Mouse (Mus musculus) gastrocnemius, postnatal 10 days (tissue): Measurements from ENCODE around the gene Ppp1ca. TPM values are rescaled to one million over a fixed set of nuclear protein-coding genes. Genes with fewer than 3 reads are reported as not detected.
A peak's percentile ranks its signal among the peaks of the same experiment; 100 is the strongest.

Experiments used
- DNase-seq: peaks from one replicate; pipeline ENCODE4 v3.0.0; 2021; ENCODE audit warnings: mixed read lengths
- long read RNA-seq, 2 experiments: library from polyadenylated mRNA; stranded (forward); transcript quantifications; one replicate each; pipeline ENCODE4 v2.0.0; 2021
- total RNA-seq, 2 experiments: library from RNA; stranded (reverse); gene quantifications; 2 replicates each; pipeline ENCODE4 v1.2.3; 2021

Gene Ppp1ca
- 100 to 1,000 TPM; 339 to 348 TPM for total RNA-seq
- long read RNA-seq, experiment 1, transcript Ppp1ca-201 (7 exons, 1,473 nt) = major isoform, 378 of 410 reads
- long read RNA-seq, experiment 1, partial matches to known transcripts = 16 of 410 reads
- long read RNA-seq, experiment 1, other reads (novel, unspliced or antisense) = 16 of 410 reads
- long read RNA-seq, experiment 2, transcript Ppp1ca-201 (7 exons, 1,473 nt) = major isoform, 473 of 508 reads
- long read RNA-seq, experiment 2, partial matches to known transcripts = 18 of 508 reads
- long read RNA-seq, experiment 2, other reads (novel, unspliced or antisense) = 16 of 508 reads

DNA sequence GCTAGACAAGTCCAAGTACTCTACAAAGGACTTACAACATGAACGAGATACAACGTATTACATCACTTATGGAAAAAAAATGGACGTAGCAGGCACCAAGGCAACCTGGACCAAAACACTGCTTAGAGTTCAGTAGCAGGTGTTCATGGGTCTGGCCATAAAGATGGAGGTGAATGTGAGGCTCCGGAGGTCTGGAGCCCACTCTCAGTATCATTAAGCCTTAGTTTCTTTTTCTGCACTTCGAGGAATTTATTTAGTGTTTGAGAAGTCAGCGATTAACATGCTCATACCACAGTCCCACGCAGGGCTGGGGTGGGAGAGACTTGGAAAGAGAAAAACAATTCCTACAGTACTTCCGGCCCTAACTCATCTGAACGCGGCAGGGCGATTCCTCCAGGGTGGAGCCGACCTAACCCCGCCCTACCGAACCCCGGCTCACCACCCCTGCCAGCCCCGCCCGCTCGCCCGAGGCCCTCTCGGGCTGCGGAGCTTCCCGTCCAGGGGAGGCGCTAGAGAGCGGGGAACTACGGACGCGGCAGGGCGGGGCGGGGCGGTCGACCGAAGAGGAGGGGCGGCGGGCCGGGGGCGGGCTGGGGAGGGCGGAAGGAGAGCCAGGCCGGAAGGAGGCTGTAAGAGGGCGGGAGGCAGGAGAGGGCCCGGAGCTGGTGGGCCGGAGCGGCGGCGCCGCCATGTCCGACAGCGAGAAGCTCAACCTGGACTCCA, at the start of gene Ppp1ca:
Gene Ppp1ca (plus strand): TSS at position 538 of the 723 bp plus-strand sequence.
- DNase-seq = peak; percentile 99

DNA sequence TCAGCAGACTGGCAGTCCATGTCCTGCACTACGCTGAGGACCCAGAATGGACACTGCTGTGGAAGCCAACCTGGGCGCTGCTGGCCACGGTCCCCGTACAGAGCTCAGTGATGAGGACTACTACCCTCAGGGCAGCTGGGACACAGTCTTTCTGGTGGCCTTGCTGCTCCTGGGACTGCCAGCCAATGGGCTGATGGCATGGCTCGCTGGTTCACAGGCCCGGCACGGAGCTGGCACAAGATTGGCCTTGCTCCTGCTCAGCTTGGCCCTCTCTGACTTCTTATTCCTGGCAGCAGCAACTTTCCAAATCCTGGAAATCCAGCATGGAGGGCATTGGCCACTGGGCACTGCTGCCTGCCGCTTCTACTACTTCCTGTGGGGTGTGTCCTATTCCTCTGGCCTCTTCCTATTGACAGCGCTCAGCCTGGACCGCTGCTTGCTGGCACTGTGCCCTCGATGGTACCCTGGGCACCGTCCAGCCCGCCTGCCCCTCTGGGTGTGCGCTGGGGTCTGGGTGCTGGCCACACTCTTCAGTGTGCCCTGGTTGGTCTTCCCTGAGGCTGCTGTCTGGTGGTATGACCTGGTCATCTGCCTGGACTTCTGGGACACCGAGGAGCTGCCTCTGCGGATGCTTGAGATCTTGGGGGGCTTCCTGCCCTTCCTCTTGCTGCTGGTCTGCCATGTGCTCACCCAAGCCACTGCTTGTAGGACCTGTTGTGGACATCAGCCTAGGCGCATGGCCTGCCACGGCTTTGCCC, 49.3 kb upstream of the Ppp1ca start:
- no peak for DNase-seq

- no peak for DNase-seq
These were observed 48.1 kb upstream of the Ppp1ca start, which contains the start of gene Cabp4 for GRCm38 (mm10) chr19:4143759-4144268. Gene Cabp4 (minus strand): TSS chr19:4144033.

DNA sequence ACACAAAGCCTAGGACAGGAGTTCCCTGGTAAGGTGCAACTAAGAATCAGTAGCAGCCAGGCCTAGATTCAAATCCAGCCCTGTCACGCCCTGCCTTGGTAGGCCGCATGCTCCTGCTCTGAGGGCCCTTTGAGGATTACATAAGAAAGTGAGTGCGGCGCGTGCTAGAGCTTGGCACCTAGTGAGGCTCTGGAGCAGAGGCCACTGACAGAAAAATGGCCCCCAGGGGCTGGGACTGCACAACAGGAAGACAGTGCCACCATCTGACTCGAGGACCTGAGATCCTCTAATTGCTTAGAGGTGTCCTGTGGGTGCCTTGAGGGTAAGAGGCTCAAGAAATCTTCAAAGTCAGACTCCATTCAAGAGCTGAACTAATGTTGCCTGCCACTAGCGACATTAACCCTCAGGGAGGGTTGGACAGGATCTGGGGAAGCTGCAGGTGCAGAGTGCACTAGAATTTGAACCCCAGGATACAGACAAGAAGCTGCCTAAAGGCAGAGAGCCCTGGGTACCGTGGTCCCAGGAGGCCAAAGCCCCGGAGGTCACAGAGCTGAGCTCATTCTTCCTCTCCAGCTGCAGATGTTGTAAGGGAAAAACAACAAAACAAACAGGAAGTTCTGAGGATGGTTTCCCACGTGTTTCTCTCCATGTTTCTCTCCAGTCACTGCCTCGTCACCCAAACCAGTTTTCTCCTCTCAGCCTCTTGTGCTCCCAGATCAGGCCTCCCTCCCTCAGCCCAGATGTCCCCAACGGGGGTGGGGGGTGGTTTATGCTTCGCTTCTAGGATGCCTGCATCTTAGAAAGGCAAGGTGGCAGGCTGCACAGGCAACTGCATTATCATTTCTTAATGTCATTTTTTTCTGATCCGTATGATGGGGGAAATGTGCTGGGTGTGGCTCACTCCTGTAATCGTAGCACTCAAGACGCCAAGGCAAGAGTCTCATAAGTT, 47.0 kb upstream of the Ppp1ca start:
- DNase-seq = no peak

DNA sequence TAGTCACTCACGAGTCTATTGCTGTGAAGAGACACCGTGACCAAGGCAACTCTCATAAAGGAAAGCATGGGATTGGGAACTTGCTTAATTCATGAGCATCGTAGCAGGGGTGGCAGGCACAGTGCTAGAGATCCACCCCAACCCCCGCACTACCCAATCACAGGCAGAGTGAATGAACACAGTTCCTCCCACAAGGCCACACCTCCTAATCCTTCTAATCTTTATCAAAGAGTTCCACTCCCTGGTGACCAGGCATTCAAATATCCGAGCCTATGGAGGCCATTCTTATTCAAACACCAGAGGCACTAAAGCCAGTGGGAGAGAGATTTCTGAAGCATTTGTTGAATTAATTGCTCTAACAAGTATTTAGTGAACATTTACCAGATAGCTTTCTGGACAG, 45.9 kb upstream of the Ppp1ca start:
- no peak for DNase-seq

GRCm38 (mm10) chr19:4146366-4147021, 45.4 kb upstream of the Ppp1ca start:
- DNase-seq = no peak

DNA sequence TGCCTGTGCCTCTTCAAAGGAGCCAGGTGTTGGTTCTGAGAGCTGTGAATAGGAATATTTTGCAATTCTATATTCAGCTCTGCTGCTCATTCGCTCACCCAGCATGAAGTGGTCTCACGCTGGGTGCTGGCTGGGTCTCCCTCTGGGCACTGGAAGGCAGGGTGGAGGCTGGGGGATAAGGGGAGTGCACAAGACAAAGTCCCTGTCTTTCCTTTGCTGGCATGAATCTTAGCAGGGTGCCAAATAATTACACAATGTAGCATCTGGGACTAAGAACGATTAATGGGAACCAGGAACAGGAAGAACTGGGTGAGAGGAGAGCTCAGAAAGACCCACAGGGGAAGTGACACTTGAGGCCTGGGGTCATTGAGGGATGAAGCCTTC, 44.9 kb upstream of the Ppp1ca start:
- DNase-seq = no peak

DNA sequence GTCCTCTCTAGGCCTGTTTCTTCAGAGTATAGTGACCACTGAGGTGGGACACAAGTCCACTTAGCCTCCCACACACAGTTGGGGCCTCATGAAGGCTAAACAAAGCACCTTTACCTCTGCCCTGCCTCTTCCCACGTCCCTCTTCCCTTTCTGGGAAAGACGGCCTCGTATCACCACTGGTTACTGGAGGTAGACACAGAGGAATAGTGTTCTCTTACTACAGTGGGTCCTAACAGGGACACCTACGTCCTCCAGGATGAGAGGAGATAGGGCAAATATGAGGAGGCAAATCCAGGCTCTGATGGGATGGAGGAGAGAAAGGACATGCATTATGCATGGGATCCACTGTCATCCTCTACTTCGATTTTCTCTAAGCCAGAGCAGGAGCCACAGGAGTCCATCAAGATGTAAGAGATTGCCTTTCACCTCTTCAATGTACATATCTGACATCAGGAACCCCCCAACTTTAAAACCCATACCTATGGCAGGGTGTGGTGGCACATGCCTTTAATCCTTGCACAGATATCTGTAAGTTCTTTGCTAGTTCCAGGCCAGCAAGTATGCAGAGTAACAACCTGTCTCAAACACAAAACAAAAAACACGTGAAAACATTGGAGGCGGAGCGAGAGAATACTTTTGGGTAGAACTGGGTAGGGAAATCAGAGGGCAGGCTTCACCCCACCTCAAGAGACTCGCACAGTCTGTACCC, 43.9 kb upstream of the Ppp1ca start:
- DNase-seq = no peak

GRCm38 (mm10) chr19:4148491-4148806, 43.4 kb upstream of the Ppp1ca start, which contains the start of gene Coro1b:
Gene Coro1b (plus strand): TSS chr19:4148619.
- DNase-seq = peak; percentile 99

- DNase-seq = no peak
These were observed 43.0 kb upstream of the Ppp1ca start for GRCm38 (mm10) chr19:4148819-4149218.

GRCm38 (mm10) chr19:4149283-4149682, 42.6 kb upstream of the Ppp1ca start:
- DNase-seq = no peak

DNA sequence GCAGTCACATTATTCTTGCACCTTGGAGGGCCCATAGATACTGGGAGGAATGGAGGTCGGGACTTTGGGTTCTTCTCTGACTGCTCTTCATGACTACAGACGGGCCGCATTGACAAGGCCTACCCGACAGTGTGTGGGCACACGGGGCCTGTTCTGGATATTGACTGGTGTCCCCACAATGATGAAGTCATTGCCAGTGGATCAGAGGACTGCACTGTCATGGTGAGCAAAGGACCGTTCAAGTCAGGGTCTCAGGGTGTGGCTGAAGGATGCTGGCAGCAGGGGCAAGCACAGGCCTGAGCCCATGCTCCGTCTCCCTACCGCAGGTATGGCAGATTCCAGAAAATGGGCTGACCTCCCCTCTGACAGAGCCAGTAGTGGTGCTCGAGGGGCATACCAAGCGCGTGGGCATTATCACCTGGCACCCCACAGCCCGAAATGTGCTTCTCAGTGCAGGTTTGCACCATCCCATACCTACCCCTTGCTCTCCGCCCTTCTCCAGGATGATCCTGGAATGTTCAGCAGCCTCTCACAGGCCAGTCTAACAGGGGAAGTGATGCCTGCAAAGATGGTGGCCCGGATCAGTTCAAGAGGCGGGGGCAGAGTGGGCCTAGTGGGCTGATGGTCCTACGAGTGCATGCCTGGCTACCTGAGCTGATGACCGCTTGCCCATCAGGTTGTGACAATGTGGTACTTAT, 42.0 kb upstream of the Ppp1ca start:
- DNase-seq = no peak

DNA sequence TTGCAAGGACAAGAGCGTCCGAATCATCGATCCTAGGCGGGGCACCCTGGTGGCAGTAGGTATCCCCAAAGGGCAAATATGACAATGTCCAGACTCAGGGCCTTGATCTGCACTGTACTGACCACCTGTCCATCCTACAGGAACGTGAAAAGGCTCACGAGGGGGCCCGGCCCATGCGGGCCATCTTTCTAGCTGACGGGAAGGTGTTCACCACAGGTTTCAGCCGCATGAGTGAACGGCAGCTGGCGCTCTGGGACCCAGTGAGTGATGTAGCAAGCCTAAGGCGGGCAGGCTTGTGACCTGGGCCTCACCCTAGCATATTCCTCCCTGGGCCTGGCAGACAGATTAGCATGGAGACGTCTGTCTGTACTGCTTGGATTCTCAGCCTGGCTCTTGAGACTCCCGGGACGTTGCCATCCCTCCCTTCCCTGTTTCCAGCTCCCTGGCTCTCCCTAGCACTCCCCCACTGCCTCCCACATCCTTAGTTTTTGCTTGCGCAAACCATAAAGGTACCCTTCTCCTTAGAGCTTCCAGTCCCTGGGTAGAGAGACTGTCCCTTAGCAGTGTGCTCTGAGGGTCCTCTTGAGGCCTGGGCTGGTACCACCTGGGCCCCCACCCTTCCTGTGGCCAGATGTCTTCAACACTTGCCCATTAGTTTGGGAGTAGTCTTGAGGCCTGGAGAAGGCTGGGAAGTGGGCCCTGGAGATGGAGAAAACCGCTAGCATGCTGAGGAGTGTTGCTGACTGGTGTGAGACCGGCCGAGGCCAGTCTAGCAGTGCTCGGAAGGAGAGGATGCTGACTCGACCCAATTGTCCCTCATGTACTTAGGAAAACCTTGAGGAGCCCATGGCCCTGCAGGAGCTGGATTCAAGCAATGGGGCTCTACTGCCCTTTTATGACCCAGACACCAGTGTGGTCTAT, 41.0 kb upstream of the Ppp1ca start:
- DNase-seq = no peak

DNA sequence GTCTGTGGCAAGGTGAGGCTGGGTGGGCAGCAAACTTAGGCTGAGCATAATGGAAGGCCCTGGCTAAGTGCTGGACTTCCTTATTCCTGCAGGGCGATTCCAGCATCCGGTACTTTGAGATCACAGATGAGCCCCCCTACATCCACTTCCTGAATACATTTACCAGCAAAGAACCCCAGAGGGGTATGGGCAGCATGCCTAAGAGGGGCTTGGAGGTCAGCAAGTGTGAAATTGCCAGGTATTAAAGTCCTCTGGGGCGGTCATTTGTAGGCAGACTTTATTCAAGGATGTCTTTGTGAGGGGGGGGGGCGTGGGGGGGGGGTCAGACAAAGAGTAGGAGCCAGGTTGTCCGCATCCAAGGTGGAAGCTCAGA, 40.4 kb upstream of the Ppp1ca start:
- DNase-seq = no peak

- no peak for DNase-seq
These were observed 40.0 kb upstream of the Ppp1ca start for GRCm38 (mm10) chr19:4151898-4152297.

DNA sequence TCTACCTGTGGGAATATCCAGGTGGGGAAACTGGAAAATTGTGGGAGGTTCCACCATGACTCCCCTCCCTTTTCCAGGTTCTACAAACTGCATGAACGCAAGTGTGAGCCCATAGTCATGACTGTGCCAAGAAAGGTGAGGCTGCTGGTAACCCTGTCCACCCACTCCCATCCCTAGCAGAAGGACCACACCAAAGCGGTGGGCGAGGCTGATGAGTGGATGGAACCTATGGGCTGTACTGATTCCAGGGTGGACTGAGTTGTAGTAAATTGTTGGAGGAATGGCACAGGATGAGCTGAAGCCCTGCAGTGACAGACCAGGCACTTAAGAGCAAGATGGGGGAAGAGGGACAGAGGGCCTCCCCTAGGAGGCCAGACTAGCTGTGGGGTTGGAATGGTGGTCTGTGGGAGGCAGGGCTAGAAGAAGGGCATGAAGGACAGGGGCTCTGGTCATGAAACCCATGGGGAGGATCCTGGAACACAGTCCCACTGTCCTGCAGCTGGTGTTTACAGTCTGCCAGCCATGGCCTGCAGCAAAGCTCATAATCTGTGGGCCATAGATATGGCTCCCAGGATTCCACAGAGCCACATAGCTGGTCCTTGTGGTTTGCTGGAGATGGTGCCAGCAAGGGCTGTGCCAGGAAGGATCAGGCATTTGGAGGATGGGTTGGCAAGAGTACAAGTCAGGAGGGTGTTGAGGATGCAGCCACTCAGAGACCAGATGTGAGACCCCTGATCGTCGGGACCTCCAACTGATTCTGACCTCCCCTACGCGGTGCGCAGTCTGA, 39.2 kb upstream of the Ppp1ca start:
- no peak for DNase-seq

GRCm38 (mm10) chr19:4153232-4153654, 38.6 kb upstream of the Ppp1ca start, which contains the start of gene Ptprcap:
Gene Ptprcap (plus strand): TSS chr19:4153604.
- no peak for DNase-seq
